Mouse (Mus musculus): ENCODE results near the gene Pfn3. TPM values are rescaled to one million over a fixed set of nuclear protein-coding genes. Genes with fewer than 3 reads are reported as not detected.

Gene Pfn3
- polyA plus RNA-seq, 1 experiment from 2014 or later = not detected

- H3K4me2 ChIP-seq (ENCODE audit: low read depth) = no peak overlapping the region
- H3K4me3 ChIP-seq (ENCODE audit: low read depth, low read length) = no peak overlapping the region
- H3K9ac ChIP-seq (ENCODE audit: low read length) = no peak overlapping the region
- peaks cover 23% of the 10 kb centered on the region for H3K36me3 ChIP-seq (ENCODE audit: control insufficient read depth, insufficient read depth, low read length)
- no peak for ATAC-seq (ENCODE audit: insufficient read depth, low FRiP score, low TSS enrichment)
- no peaks in the 10 kb centered on the region for H3K27me3 ChIP-seq (ENCODE audit: control insufficient read depth, insufficient read depth, low read length)
- H3K4me1 ChIP-seq (ENCODE audit: control insufficient read depth, insufficient read depth, low read length) = peaks cover 14% of the 10 kb centered on the region
- 94% methylated on average over 17 of the region's 17 CpGs for WGBS
- no peak for DNase-seq (ENCODE audit: low spot score)
- H3K9me3 ChIP-seq (ENCODE audit: control insufficient read depth, low read length) = no peaks in the 10 kb centered on the region
- H3K27ac ChIP-seq (ENCODE audit: low read depth, low read length) = no peak overlapping the region
Measured at GRCm38 (mm10) chr13:55449679-55450441, 34.8 kb upstream of the Pfn3 start.

- DNase-seq (ENCODE audit: low spot score) (no peak), ATAC-seq (ENCODE audit: insufficient read depth, low FRiP score, low TSS enrichment) (no peak)
- Histone ChIP-seq H3K9me3 (ENCODE audit: control insufficient read depth, low read length) (no peaks in the 10 kb centered on the region), H3K27ac (ENCODE audit: low read depth, low read length) (no peak overlapping the region), H3K9ac (ENCODE audit: low read length) (no peak overlapping the region), H3K4me1 (ENCODE audit: control insufficient read depth, insufficient read depth, low read length) (peaks cover 14% of the 10 kb centered on the region), H3K4me2 (ENCODE audit: low read depth) (no peak overlapping the region), H3K4me3 (ENCODE audit: low read depth, low read length) (no peak overlapping the region), H3K27me3 (ENCODE audit: control insufficient read depth, insufficient read depth, low read length) (no peaks in the 10 kb centered on the region), H3K36me3 (ENCODE audit: control insufficient read depth, insufficient read depth, low read length) (peaks cover 22% of the 10 kb centered on the region)
- 89% methylated on average over 9 of the region's 9 CpGs for WGBS
Measured at GRCm38 (mm10) chr13:55449205-55449604, 34.2 kb upstream of the Pfn3 start.

GRCm38 (mm10) chr13:55448131-55448530 lies 33.1 kb upstream of the Pfn3 start:
- peaks cover 14% of the 10 kb centered on the region for H3K4me1 ChIP-seq (ENCODE audit: control insufficient read depth, insufficient read depth, low read length)
- no peaks in the 10 kb centered on the region for H3K27me3 ChIP-seq (ENCODE audit: control insufficient read depth, insufficient read depth, low read length)
- H3K4me2 ChIP-seq (ENCODE audit: low read depth) = no peak overlapping the region
- WGBS = 90% methylated on average over 5 of the region's 5 CpGs
- H3K4me3 ChIP-seq (ENCODE audit: low read depth, low read length) = no peak overlapping the region
- no peak overlapping the region for H3K27ac ChIP-seq (ENCODE audit: low read depth, low read length)
- H3K9ac ChIP-seq (ENCODE audit: low read length) = no peak overlapping the region
- DNase-seq (ENCODE audit: low spot score) (no peak), ATAC-seq (ENCODE audit: insufficient read depth, low FRiP score, low TSS enrichment) (no peak)
- H3K36me3 ChIP-seq (ENCODE audit: control insufficient read depth, insufficient read depth, low read length) = peaks cover 17% of the 10 kb centered on the region
- no peaks in the 10 kb centered on the region for H3K9me3 ChIP-seq (ENCODE audit: control insufficient read depth, low read length)

GRCm38 (mm10) chr13:55447543-55447943 lies 32.5 kb upstream of the Pfn3 start:
- Histone ChIP-seq H3K9me3 (ENCODE audit: control insufficient read depth, low read length) (no peaks in the 10 kb centered on the region), H3K4me2 (ENCODE audit: low read depth) (0 out of 2 replicates have a peak overlapping the region, but pooled peaks have one; percentile 2), H3K4me1 (ENCODE audit: control insufficient read depth, insufficient read depth, low read length) (peaks cover 14% of the 10 kb centered on the region), H3K4me3 (ENCODE audit: low read depth, low read length) (no peak overlapping the region), H3K36me3 (ENCODE audit: control insufficient read depth, insufficient read depth, low read length) (peaks cover 17% of the 10 kb centered on the region), H3K9ac (ENCODE audit: low read length) (no peak overlapping the region), H3K27me3 (ENCODE audit: control insufficient read depth, insufficient read depth, low read length) (no peaks in the 10 kb centered on the region), H3K27ac (ENCODE audit: low read depth, low read length) (no peak overlapping the region)
- ATAC-seq (ENCODE audit: insufficient read depth, low FRiP score, low TSS enrichment) = no peak
- 66% methylated on average over 3 of the region's 3 CpGs for WGBS
- DNase-seq (ENCODE audit: low spot score) = no peak

GRCm38 (mm10) chr13:55446483-55447105 lies 31.6 kb upstream of the Pfn3 start:
- Histone ChIP-seq H3K36me3 (ENCODE audit: control insufficient read depth, insufficient read depth, low read length) (peaks cover 10% of the 10 kb centered on the region), H3K4me1 (ENCODE audit: control insufficient read depth, insufficient read depth, low read length) (peaks cover 14% of the 10 kb centered on the region), H3K4me2 (ENCODE audit: low read depth) (peak overlapping the region; percentile 81), H3K9ac (ENCODE audit: low read length) (no peak overlapping the region), H3K4me3 (ENCODE audit: low read depth, low read length) (no peak overlapping the region), H3K27ac (ENCODE audit: low read depth, low read length) (no peak overlapping the region), H3K27me3 (ENCODE audit: control insufficient read depth, insufficient read depth, low read length) (no peaks in the 10 kb centered on the region), H3K9me3 (ENCODE audit: control insufficient read depth, low read length) (no peaks in the 10 kb centered on the region)
- ATAC-seq (ENCODE audit: insufficient read depth, low FRiP score, low TSS enrichment) (no peak), DNase-seq (ENCODE audit: low spot score) (no peak)
- 92% methylated on average over 6 of the region's 6 CpGs for WGBS

GRCm38 (mm10) chr13:55445361-55446091 lies 30.5 kb upstream of the Pfn3 start:
- Histone ChIP-seq H3K4me3 (ENCODE audit: low read depth, low read length) (peak overlapping the region; percentile 73), H3K36me3 (ENCODE audit: control insufficient read depth, insufficient read depth, low read length) (peaks cover 2% of the 10 kb centered on the region), H3K9me3 (ENCODE audit: control insufficient read depth, low read length) (no peaks in the 10 kb centered on the region), H3K4me2 (ENCODE audit: low read depth) (peak overlapping the region; percentile 81), H3K27ac (ENCODE audit: low read depth, low read length) (peak overlapping the region; percentile 87), H3K27me3 (ENCODE audit: control insufficient read depth, insufficient read depth, low read length) (no peaks in the 10 kb centered on the region), H3K9ac (ENCODE audit: low read length) (peak overlapping the region; percentile 75), H3K4me1 (ENCODE audit: control insufficient read depth, insufficient read depth, low read length) (peaks cover 14% of the 10 kb centered on the region)
- ATAC-seq (ENCODE audit: insufficient read depth, low FRiP score, low TSS enrichment) (no peak; the same call in 1 of the 2 replicates), DNase-seq (ENCODE audit: low spot score) (peak; percentile 69)
- WGBS = 0% methylated on average over 57 of the region's 66 CpGs

GRCm38 (mm10) chr13:55444937-55445315 lies 29.9 kb upstream of the Pfn3 start, which contains the start of gene Grk6:
Gene Grk6 (plus strand): TSS chr13:55445072.
- no peaks in the 10 kb centered on the region for H3K27me3 ChIP-seq (ENCODE audit: control insufficient read depth, insufficient read depth, low read length)
- peak within 1 kb of the TSS; percentile 81 for H3K4me2 ChIP-seq (ENCODE audit: low read depth)
- no peaks in the 10 kb centered on the region; the same call in 1 of the 2 replicates for H3K36me3 ChIP-seq (ENCODE audit: control insufficient read depth, insufficient read depth, low read length)
- under 1% methylated on average over 24 of the region's 35 CpGs for WGBS
- peak within 1 kb of the TSS; percentile 73 for H3K4me3 ChIP-seq (ENCODE audit: low read depth, low read length)
- ATAC-seq (ENCODE audit: insufficient read depth, low FRiP score, low TSS enrichment) (peak; percentile 96), DNase-seq (ENCODE audit: low spot score) (peak; percentile 99)
- H3K9ac ChIP-seq (ENCODE audit: low read length) = peak within 1 kb of the TSS; percentile 75
- peaks cover 14% of the 10 kb centered on the region for H3K4me1 ChIP-seq (ENCODE audit: control insufficient read depth, insufficient read depth, low read length)
- no peaks in the 10 kb centered on the region for H3K9me3 ChIP-seq (ENCODE audit: control insufficient read depth, low read length)
- peak within 1 kb of the TSS; percentile 87 for H3K27ac ChIP-seq (ENCODE audit: low read depth, low read length)

- Histone ChIP-seq H3K27me3 (ENCODE audit: control insufficient read depth, insufficient read depth, low read length) (no peaks in the 10 kb centered on the region), H3K4me1 (ENCODE audit: control insufficient read depth, insufficient read depth, low read length) (peaks cover 14% of the 10 kb centered on the region), H3K36me3 (ENCODE audit: control insufficient read depth, insufficient read depth, low read length) (no peaks in the 10 kb centered on the region; the same call in 1 of the 2 replicates), H3K4me3 (ENCODE audit: low read depth, low read length) (peak overlapping the region; percentile 73), H3K9me3 (ENCODE audit: control insufficient read depth, low read length) (no peaks in the 10 kb centered on the region), H3K4me2 (ENCODE audit: low read depth) (peak overlapping the region; percentile 65), H3K9ac (ENCODE audit: low read length) (peak overlapping the region; percentile 53), H3K27ac (ENCODE audit: low read depth, low read length) (peak overlapping the region; percentile 87)
- ATAC-seq (ENCODE audit: insufficient read depth, low FRiP score, low TSS enrichment) (peak; percentile 68), DNase-seq (ENCODE audit: low spot score) (no peak)
- 2% methylated on average over 33 of the region's 33 CpGs for WGBS
Measured at GRCm38 (mm10) chr13:55444286-55444936, 29.4 kb upstream of the Pfn3 start.

Data from neural tube, embryonic 11.5 days (tissue).